Mouse (Mus musculus): Measurements from ENCODE around the gene Ccdc61.

Ccdc61 gene

GRCm38 (mm10) chr7:18910241-18910831, at the start of gene Ccdc61:
Gene Ccdc61, minus strand, starts transcription at chr7:18910415.
- peak; percentile 95 for DNase-seq

DNA sequence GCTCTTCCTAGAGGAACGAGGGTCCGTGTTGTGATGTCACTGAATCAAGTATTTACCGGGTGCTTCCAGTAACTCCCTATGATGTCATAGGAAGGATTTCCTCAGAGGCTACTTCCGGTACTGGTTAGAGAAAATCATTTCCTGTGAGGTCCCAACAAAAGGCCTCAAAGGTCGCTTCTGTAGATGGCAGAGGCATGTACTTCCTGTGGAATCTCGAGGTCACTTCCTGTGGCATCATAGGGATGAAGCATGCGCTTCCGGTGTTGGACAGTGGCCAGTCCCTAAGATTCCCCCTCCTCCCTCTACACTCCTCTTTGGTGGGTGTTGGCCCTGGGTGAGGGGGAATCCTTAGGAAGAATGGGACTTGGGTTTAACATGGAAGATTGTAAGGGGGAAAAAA, 49.2 kb upstream of the Ccdc61 start:
- DNase-seq, result no peak

GRCm38 (mm10) chr7:18958384-18958766, 48.2 kb upstream of the Ccdc61 start:
- no peak for DNase-seq

- peak; percentile 66 for DNase-seq
Measured at GRCm38 (mm10) chr7:18957569-18958383, 47.6 kb upstream of the Ccdc61 start.

- no peak for DNase-seq
Measured at GRCm38 (mm10) chr7:18951397-18951796, 41.2 kb upstream of the Ccdc61 start.

GRCm38 (mm10) chr7:18950523-18951315, 40.5 kb upstream of the Ccdc61 start:
- DNase-seq, result no peak

DNA sequence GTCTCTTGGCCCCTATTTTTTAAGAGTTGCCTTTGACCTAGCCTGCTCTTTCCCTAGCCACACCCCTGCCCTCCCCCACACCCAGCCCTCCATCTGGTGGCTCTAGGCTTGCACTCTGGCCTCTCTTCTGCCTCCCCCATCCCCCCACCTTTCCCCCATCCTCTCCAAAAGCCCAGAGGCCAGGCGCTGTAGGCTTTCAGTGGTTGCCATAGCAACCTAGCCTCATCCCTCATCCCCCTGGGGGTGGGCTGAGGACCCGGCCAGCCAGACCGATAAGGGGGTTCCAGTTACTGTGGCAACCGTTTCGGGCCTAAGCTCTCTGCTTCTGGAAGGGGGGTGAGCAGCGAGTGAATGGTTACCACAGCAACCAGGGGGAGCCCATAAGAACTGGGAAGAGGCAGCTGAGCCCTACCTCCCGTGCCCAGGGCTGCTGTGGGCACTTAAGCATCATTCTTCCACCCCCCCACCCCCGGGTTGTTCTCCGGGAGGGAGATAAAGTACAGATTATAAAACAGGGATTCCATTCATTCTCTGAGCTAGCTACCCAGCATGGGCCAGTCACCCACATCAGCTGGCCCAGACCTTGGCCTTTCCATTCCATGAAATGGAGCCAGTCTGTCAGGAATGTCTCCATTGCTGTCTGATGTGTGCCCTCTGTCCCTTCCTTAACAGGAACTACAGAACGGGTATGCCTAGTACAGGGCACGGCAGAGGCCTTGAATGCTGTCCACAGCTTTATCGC, 39.7 kb upstream of the Ccdc61 start:
- DNase-seq, result no peak

- DNase-seq, result no peak
Measured at GRCm38 (mm10) chr7:18948151-18948550, 37.9 kb upstream of the Ccdc61 start.

GRCm38 (mm10) chr7:18942815-18943214, 32.6 kb upstream of the Ccdc61 start:
- no peak for DNase-seq

DNA sequence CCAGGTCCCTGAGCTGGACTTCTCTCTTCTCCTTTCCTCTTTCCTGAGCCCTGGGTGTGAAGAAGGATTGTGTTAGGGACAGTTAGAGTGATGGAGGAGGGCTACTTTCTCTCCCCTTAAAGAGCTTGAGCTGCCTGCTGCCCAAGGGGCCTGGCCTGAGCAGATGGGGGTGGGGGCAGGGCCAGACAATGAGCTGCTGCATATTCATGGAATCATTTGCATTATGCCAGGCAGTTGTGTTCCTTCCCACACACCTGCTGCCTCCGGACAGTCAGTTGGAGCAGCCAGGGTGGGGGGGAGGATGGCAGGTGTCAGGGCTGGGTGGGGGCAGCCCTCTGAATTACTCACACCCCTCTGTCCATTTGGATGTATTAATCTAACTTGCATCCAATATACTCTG, 32.2 kb upstream of the Ccdc61 start:
- DNase-seq, result no peak

DNA sequence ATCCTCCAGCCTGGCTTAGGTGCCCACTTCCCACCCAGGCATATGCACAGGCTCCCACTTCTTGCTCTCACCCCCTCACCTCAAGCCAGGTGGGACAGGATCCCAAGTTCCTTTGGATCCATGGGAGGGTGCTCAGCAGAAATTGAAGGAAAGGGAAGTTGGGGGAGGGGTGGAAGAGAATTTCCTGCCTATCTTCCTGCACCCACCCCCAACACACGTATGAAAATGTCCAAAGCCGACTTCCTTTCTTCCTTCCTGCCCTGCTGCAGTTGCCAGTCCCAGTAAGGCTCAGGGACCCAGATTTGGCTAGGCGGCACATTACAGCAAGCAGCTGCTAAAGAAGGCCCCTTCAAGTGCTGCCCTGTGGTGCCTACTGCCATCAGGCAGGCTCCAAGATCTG, 17.5 kb upstream of the Ccdc61 start:
- DNase-seq, result no peak

- no peak for DNase-seq
Measured at GRCm38 (mm10) chr7:18926911-18927310, 16.7 kb upstream of the Ccdc61 start.

DNA sequence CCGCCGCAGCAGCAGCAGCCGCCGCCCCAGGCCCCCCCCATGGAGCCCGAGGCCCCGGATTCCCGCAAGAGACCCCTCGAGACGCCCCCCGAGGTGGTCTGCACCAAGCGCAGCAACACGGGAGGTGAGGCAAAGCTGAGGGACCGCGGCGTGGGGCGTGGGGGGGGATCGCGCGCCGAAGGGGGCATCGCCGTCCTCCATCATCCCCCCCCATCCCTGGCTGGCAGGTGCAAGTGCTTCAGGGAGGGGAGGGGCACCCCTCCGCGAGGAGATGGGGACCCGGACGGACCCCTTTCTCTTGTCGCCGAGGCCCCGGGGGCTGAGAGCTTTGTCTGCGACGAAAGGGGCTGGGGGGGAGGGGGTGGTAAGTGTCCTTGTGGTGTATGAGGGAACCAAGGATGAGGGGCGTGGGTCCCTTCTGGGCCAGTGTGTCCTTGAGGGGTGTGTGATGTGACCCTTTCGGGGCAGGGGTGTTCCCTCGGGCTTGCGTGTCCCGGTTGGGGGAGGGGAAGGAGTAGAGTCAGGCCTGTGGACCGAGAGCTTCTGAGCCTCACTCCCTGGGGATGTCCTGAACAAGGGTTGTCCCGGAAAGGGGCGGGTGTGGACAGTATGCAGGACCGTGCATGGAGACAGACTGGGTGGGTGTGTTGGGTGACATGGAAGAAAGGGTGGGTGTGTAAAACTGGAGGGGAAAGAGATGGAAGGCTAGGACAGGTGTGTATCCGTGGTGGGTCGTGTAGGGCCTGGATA, 16.0 kb upstream of the Ccdc61 start:
- DNase-seq, result peak; percentile 56

DNA sequence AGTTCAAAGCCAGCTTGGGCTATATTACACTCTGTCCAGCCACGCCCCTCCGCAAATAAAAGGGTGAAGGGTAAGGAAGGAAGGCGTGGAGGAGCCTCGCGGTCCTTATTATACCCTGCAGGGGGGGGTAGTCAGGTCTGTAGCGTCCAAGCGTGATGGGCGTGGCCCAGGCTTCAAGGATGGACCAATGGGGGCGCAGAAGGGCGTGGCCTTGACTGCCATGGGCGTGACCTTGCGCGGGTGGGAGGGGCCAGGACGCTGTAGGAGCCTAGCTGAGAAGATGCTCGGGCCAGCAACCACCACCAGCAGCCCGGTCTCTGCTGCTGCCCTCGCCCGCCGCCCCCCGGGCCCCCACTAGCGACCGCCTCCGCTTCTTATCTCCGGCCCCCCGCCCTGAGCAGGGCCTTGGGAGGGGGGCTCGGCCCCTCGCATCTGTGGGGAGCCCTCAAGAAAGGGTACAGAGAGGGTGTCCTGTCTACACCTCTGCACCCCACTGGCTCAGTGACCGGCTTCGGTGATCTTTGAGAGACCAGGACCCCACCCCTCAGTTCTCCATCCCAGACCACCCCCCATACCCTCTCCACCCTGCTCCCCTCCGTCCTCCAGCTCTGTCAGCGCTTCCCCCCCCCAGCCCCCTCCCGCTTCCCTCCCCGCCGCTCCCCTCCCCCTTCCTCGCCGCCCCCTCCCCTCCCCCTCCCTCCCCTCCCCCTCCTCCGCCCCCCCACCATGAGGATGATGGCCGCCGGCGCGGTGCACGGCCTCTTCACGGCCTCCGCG, 15.1 kb upstream of the Ccdc61 start, which contains the start of gene Nova2:
Gene Nova2, plus strand, starts transcription at position 727 of the 777 bp plus-strand sequence.
- peak; percentile 97 for DNase-seq

DNA sequence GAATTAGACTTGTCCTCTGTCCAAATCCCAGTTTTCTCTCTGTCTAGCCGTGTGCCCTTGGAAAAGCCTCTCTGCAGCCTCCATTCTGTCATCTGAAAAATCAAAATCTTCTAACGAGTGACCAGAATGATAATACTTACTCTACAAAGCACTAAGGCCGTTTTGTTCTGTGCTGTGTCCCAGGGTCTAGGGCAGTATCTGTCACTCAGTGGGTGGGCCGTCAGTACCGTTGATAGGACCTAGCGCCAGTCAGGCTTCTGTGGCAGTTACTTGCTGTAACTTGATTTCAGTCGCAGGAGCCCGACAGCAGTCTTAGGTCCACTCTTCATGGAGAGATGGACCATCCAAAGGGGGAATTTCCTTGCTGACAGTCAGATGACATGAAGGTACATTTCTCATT, 14.1 kb upstream of the Ccdc61 start:
- DNase-seq, result no peak

DNA sequence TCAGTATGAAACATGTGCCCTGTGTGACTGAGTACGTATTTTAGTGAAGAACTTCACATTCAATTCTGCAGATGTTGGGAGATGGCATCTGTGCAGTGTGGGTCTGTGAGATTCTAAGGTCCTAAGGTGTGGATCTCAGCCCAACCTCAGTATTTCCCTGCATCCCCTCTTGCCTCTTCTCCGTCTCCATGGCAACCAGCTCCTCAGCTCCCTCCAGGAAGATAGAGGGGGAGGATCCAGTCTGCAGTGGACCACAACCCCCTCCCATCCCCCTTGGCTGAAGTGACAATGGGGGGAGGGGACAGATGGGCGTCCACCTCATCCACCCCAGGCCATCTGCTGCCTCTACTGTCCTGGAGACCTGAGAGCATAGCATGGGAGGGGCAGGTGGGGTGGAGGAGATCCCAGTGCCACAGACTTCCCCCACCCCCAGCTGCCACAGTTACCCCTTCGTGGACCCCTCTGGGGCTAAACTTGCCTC, 13.5 kb upstream of the Ccdc61 start:
- peak; percentile 43 for DNase-seq

GRCm38 (mm10) chr7:18923267-18923666, 13.1 kb upstream of the Ccdc61 start:
- no peak for DNase-seq

- no peak for DNase-seq
Measured at GRCm38 (mm10) chr7:18922807-18923206, 12.6 kb upstream of the Ccdc61 start.

- DNase-seq, result peak; percentile 73
Measured at GRCm38 (mm10) chr7:18921069-18921468, 10.9 kb upstream of the Ccdc61 start.

- no peak for DNase-seq
Measured at GRCm38 (mm10) chr7:18917931-18918330, 7.7 kb upstream of the Ccdc61 start.

- no peak for DNase-seq
Measured at GRCm38 (mm10) chr7:18916254-18916653, 6.0 kb upstream of the Ccdc61 start.
